Mouse (Mus musculus) thymus, adult 2 months (tissue): Measurements from ENCODE around the gene Klf4. TPM values are rescaled to one million over a fixed set of nuclear protein-coding genes. Genes with fewer than 3 reads are reported as not detected.
A peak's percentile ranks its signal among the peaks of the same experiment; 100 is the strongest.

ENCODE experiments used
- DNase-seq: peaks from one replicate; pipeline ENCODE4 v3.0.0; 2021
- H3K27ac ChIP-seq: fragments of 200-500 bp; 2 replicates; pipeline ENCODE4 v1.5.1; 2012; ENCODE audit warnings: low read length, control low read depth; ENCODE audit not compliant: control insufficient read depth, insufficient read depth
- H3K27me3 ChIP-seq: fragments of 200-500 bp; 2 replicates; pipeline ENCODE4 v1.6.1; 2012; ENCODE audit warnings: mild to moderate bottlenecking, low read length, moderate library complexity, mixed read lengths; ENCODE audit not compliant: control insufficient read depth, insufficient read depth
- H3K36me3 ChIP-seq: fragments of 200-500 bp; 2 replicates; pipeline ENCODE4 v1.6.1; 2012; ENCODE audit warnings: mild to moderate bottlenecking, low read length, moderate library complexity; ENCODE audit not compliant: control insufficient read depth, insufficient read depth
- H3K4me1 ChIP-seq: fragments of 200-500 bp; replicated peaks from 2 replicates; pipeline ENCODE4 v1.6.1; 2012; ENCODE audit warnings: low read length; ENCODE audit not compliant: control insufficient read depth, insufficient read depth
- H3K4me3 ChIP-seq: fragments of 200-500 bp; 2 replicates; pipeline ENCODE4 v1.5.1; 2012; ENCODE audit warnings: mild to moderate bottlenecking, low read length, control low read depth, moderate library complexity; ENCODE audit not compliant: control insufficient read depth, insufficient read depth
- CTCF ChIP-seq: fragments of 200-500 bp; IDR thresholded peaks from 2 replicates; pipeline ENCODE4 v1.5.1; 2012; ENCODE audit warnings: mild to moderate bottlenecking, control low read depth, low read length, moderate library complexity, borderline replicate concordance; ENCODE audit not compliant: control insufficient read depth, poor library complexity, insufficient read depth; ENCODE audit errors: extremely low read depth
- POLR2A ChIP-seq: fragments of 200-500 bp; IDR thresholded peaks from 2 replicates; pipeline ENCODE4 v1.6.1; 2012; ENCODE audit warnings: mild to moderate bottlenecking, low read length, control low read depth, moderate library complexity; ENCODE audit not compliant: control insufficient read depth, poor library complexity, insufficient read depth; ENCODE audit errors: extremely low read depth
- WGBS: fragments of 180-500 bp; shearing (Covaris S2); methylation state at CpG from one replicate; pipeline ENCODE4 v1.1.7; 2018; 5-methylcytosine and 5-hydroxymethylcytosine counted together
- polyA plus RNA-seq: library from polyadenylated mRNA; depleted of rRNA; stranded (reverse); fragments of >200 nt; gene quantifications from 2 replicates; pipeline ENCODE4 v1.2.3, GENCODE M21; 2012

Klf4 gene
- polyA plus RNA-seq, 1 experiment = 10.1 TPM

GRCm38 (mm10) chr4:55514733-55515176 is 17.5 kb downstream of the Klf4 start:
- peak overlapping the region; percentile 50 for H3K4me3 ChIP-seq
- WGBS = 1% methylated on average over 39 of the region's 39 CpGs
- no peak overlapping the region for H3K27ac ChIP-seq

GRCm38 (mm10) chr4:55513615-55514279 is 18.5 kb downstream of the Klf4 start:
- TF ChIP-seq POLR2A (no peak), CTCF (no peak)
- H3K27me3 ChIP-seq = no peaks in the 10 kb centered on the region
- WGBS = 92% methylated on average over 7 of the region's 7 CpGs

More at GRCm38 (mm10) chr4:55514733-55515176, 17.5 kb downstream of the Klf4 start:
- no peak; the same call in 1 of the 2 replicates for TF ChIP-seq POLR2A
- TF ChIP-seq CTCF = peak; percentile 74; the same call in 1 of the 2 replicates
- peak; percentile 62 for DNase-seq
- Histone ChIP-seq H3K36me3 (no peaks in the 10 kb centered on the region), H3K4me1 (peaks cover 2% of the 10 kb centered on the region), H3K27me3 (no peaks in the 10 kb centered on the region)

GRCm38 (mm10) chr4:55511389-55511788 is 20.9 kb downstream of the Klf4 start:
- no peaks in the 10 kb centered on the region for H3K27me3 ChIP-seq
- TF ChIP-seq CTCF = no peak
- TF ChIP-seq POLR2A = no peak
- peaks cover 2% of the 10 kb centered on the region for H3K4me1 ChIP-seq
- no peak overlapping the region for H3K4me3 ChIP-seq
- no peaks in the 10 kb centered on the region for H3K36me3 ChIP-seq
- 89% methylated on average over 2 of the region's 2 CpGs for WGBS
- no peak overlapping the region for H3K27ac ChIP-seq
- DNase-seq = no peak

More at GRCm38 (mm10) chr4:55513615-55514279, 18.5 kb downstream of the Klf4 start:
- no peak for DNase-seq
- Histone ChIP-seq H3K4me3 (no peak overlapping the region), H3K27ac (no peak overlapping the region), H3K36me3 (no peaks in the 10 kb centered on the region), H3K4me1 (peaks cover 2% of the 10 kb centered on the region)

GRCm38 (mm10) chr4:55508712-55509111 is 23.6 kb downstream of the Klf4 start:
- Histone ChIP-seq H3K36me3 (no peaks in the 10 kb centered on the region), H3K27ac (no peak overlapping the region), H3K27me3 (no peaks in the 10 kb centered on the region), H3K4me1 (no peaks in the 10 kb centered on the region), H3K4me3 (no peak overlapping the region)
- no peak for DNase-seq
- 93% methylated on average over 7 of the region's 7 CpGs for WGBS
- TF ChIP-seq POLR2A (no peak), CTCF (no peak)

GRCm38 (mm10) chr4:55498621-55499020 is 33.6 kb downstream of the Klf4 start:
- Histone ChIP-seq H3K27me3 (no peaks in the 10 kb centered on the region), H3K27ac (no peak overlapping the region), H3K36me3 (no peaks in the 10 kb centered on the region), H3K4me1 (no peaks in the 10 kb centered on the region), H3K4me3 (no peak overlapping the region)
- TF ChIP-seq CTCF = no peak
- TF ChIP-seq POLR2A = no peak
- DNase-seq = no peak
- WGBS = 81% methylated on average over 1 of the region's 1 CpGs

- Histone ChIP-seq H3K27ac (no peak overlapping the region), H3K36me3 (no peaks in the 10 kb centered on the region), H3K27me3 (no peaks in the 10 kb centered on the region), H3K4me3 (no peak overlapping the region), H3K4me1 (no peaks in the 10 kb centered on the region)
- 89% methylated on average over 7 of the region's 7 CpGs for WGBS
- TF ChIP-seq POLR2A (no peak), CTCF (no peak)
- no peak for DNase-seq
These were observed 35.9 kb downstream of the Klf4 start for GRCm38 (mm10) chr4:55496416-55496815.
